Mouse (Mus musculus) ES-Bruce4 (cell line): ENCODE results near the gene BC048671.

Experiments
- EP300 ChIP-seq: IDR thresholded peaks from 2 replicates; pipeline ENCODE4 v1.6.1; 2011; ENCODE audit warnings: low read depth, low read length; ENCODE audit not compliant: insufficient read depth
- POLR2A ChIP-seq: IDR thresholded peaks from one replicate; pipeline ENCODE4 v1.8.1; 2011; ENCODE audit warnings: low read length; ENCODE audit not compliant: insufficient read depth

- no peak for TF ChIP-seq EP300
- TF ChIP-seq POLR2A, result no peak
These were observed 12.8 kb upstream of the BC048671 start for GRCm38 (mm10) chr6:90288265-90288664.
